Mouse (Mus musculus) kidney, postnatal 4 days (tissue): ENCODE data around the gene Galnt10.

Experiments
- DNase-seq, 2 experiments: peaks; one replicate each; pipeline ENCODE4 v3.0.0; 2021; ENCODE audit warnings: mixed read lengths in 2 of 2

Galnt10 gene

GRCm38 (mm10) chr11:57829871-57830775 is 184.9 kb downstream of the Galnt10 start:
- DNase-seq = no peak

GRCm38 (mm10) chr11:57831281-57831781 is 186.1 kb downstream of the Galnt10 start:
- no peak for DNase-seq

GRCm38 (mm10) chr11:57831861-57832260 is 186.6 kb downstream of the Galnt10 start:
- no peak for DNase-seq

- DNase-seq = no peak
These were observed 187.4 kb downstream of the Galnt10 start, which contains the start of gene Hand1 for GRCm38 (mm10) chr11:57832552-57833201. Gene Hand1 (minus strand): TSS chr11:57832818.

GRCm38 (mm10) chr11:57833296-57833977 is 188.2 kb downstream of the Galnt10 start:
- peak in 1 of 2 experiments; percentile 38 for DNase-seq

GRCm38 (mm10) chr11:57834031-57834430 is 188.8 kb downstream of the Galnt10 start:
- DNase-seq = no peak

GRCm38 (mm10) chr11:57835331-57835730 is 190.1 kb downstream of the Galnt10 start:
- DNase-seq = no peak

- DNase-seq = no peak
These were observed 190.7 kb downstream of the Galnt10 start for GRCm38 (mm10) chr11:57835931-57836330.

- no peak for DNase-seq
These were observed 191.2 kb downstream of the Galnt10 start for GRCm38 (mm10) chr11:57836401-57836800.
